Mouse (Mus musculus) embryonic facial prominence, embryonic 10.5 days (tissue): ENCODE measurements at regions not wholly inside any gene's neighbourhood (a gene's known extent, or its start where the extent isn't known, plus 50 kb on each side); places are given as distances from the start of the nearest gene placed in this dataset.
A peak's percentile ranks its signal among the peaks of the same experiment; 100 is the strongest.

ENCODE experiments used
- DNase-seq: peaks from one replicate; pipeline ENCODE4 v3.0.0-alpha.2; 2017; ENCODE audit warnings: low spot score
- H3K27ac ChIP-seq: fragments of 300-500 bp; sonication (generic); replicated peaks from 2 replicates; pipeline ENCODE4 v1.5.1; 2016; ENCODE audit warnings: mild to moderate bottlenecking
- H3K27me3 ChIP-seq: fragments of 300-500 bp; sonication (generic); replicated peaks from 2 replicates; pipeline ENCODE4 v1.6.1; 2016; ENCODE audit warnings: low read depth, mild to moderate bottlenecking; ENCODE audit not compliant: poor library complexity, severe bottlenecking
- H3K36me3 ChIP-seq: fragments of 300-500 bp; sonication (generic); replicated peaks from 2 replicates; pipeline ENCODE4 v1.6.1; 2016; ENCODE audit warnings: mild to moderate bottlenecking, moderate library complexity
- H3K4me1 ChIP-seq: fragments of 300-500 bp; sonication (generic); 2 replicates; pipeline ENCODE4 v1.6.1; 2016
- H3K4me3 ChIP-seq: fragments of 300-500 bp; sonication (generic); 2 replicates; pipeline ENCODE4 v1.5.1; 2016; ENCODE audit warnings: mild to moderate bottlenecking, moderate library complexity
- H3K9me3 ChIP-seq: fragments of 300-500 bp; sonication (generic); 2 replicates; pipeline ENCODE4 v1.6.1; 2016; ENCODE audit warnings: mild to moderate bottlenecking
- WGBS: fragments of 180-500 bp; shearing (Covaris S2); methylation state at CpG from one replicate; pipeline ENCODE4 v1.1.7; 2016; 5-methylcytosine and 5-hydroxymethylcytosine counted together

- WGBS = 78% methylated on average over 3 of the region's 3 CpGs
- DNase-seq = no peak
- H3K27me3 ChIP-seq = no peaks in the 10 kb centered on the region
- no peak overlapping the region for H3K4me3 ChIP-seq
- no peaks in the 10 kb centered on the region for H3K4me1 ChIP-seq
- no peak overlapping the region for H3K27ac ChIP-seq
- H3K36me3 ChIP-seq = no peaks in the 10 kb centered on the region
- no peaks in the 10 kb centered on the region for H3K9me3 ChIP-seq
These were observed 352.8 kb upstream of the Gm26657 start for GRCm38 (mm10) chr4:56387051-56387450.

DNA sequence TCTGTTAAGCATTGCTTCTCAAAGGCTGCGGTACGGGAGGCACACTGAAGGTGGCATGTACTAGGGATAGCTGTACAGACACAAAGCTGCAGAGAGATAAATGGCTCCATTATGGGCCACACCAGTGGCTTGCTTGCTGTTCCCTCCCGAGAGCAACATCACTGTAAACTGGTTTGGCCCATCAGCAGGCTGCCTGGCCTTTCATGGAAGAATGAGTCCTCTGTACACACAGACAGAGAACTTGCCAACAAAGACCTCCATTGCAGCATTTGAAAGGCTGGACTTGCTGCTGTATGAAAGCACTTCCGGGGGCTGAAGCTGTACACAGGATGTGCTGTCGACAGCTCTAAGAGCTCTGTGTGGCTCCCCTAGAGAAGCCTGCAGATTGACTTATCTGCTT, 364.1 kb upstream of the Gm26657 start:
- Histone ChIP-seq H3K4me1 (0 out of 2 replicates have a peak, but pooled peaks cover 3% of the 10 kb centered on the region), H3K9me3 (no peaks in the 10 kb centered on the region), H3K4me3 (no peak overlapping the region), H3K36me3 (no peaks in the 10 kb centered on the region), H3K27ac (0 out of 2 replicates have a peak overlapping the region, but pooled peaks have one; percentile 45), H3K27me3 (no peaks in the 10 kb centered on the region)
- no peak for DNase-seq
- 51% methylated on average over 5 of the region's 5 CpGs for WGBS

- DNase-seq = no peak
- H3K9me3 ChIP-seq = no peaks in the 10 kb centered on the region
- H3K36me3 ChIP-seq = no peaks in the 10 kb centered on the region
- 93% methylated on average over 3 of the region's 3 CpGs for WGBS
- no peaks in the 10 kb centered on the region for H3K27me3 ChIP-seq
- 0 out of 2 replicates have a peak, but pooled peaks cover 3% of the 10 kb centered on the region for H3K4me1 ChIP-seq
- H3K27ac ChIP-seq = no peak overlapping the region
- no peak overlapping the region for H3K4me3 ChIP-seq
These were observed 365.4 kb upstream of the Gm26657 start for GRCm38 (mm10) chr4:56374466-56374865.

DNA sequence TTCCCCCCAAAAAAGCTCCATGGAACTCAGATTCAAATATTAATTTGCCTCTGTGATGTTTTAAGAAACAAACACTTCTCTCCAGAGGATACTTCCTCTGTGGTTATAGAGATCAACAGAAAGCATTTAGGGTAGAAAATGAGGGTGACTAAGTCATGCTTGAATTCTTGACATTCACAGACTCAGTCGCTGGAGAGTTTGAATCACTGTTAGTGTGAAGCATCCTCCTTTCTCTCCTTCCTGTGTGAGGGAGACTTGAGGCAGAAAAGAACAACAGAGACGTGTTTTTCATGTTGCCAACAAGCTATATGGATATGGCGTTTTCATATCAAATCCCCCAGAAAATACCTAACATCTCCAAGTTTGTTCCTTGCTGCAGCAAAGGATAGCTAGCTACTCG, 366.1 kb upstream of the Gm26657 start:
- no peak overlapping the region for H3K4me3 ChIP-seq
- H3K27ac ChIP-seq = no peak overlapping the region
- H3K9me3 ChIP-seq = no peaks in the 10 kb centered on the region
- 73% methylated on average over 4 of the region's 4 CpGs for WGBS
- 0 out of 2 replicates have a peak, but pooled peaks cover 3% of the 10 kb centered on the region for H3K4me1 ChIP-seq
- H3K36me3 ChIP-seq = no peaks in the 10 kb centered on the region
- no peaks in the 10 kb centered on the region for H3K27me3 ChIP-seq
- DNase-seq = no peak

DNA sequence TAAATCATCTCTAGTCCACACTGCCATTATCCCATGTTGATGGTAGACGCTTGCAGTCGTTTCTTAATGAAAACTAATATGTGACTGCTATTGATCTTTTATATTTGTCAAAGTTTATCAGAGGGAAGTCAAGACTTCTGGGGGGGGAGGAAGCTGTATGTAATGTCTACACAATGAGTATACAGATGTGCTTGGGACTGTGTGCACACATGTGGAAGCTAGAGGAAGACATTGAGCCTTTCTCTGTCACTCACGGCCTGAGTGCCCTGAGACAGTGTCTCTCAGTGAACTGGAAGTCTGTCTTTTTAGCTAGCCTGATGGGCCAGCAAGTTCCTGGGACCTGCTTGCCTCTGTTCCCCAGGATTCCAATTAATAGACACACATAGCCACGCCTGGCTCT, 366.7 kb upstream of the Gm26657 start:
- H3K27ac ChIP-seq = no peak overlapping the region
- H3K27me3 ChIP-seq = no peaks in the 10 kb centered on the region
- no peak for DNase-seq
- H3K4me3 ChIP-seq = no peak overlapping the region
- WGBS = 81% methylated on average over 4 of the region's 4 CpGs
- no peaks in the 10 kb centered on the region for H3K36me3 ChIP-seq
- no peaks in the 10 kb centered on the region for H3K9me3 ChIP-seq
- H3K4me1 ChIP-seq = 0 out of 2 replicates have a peak, but pooled peaks cover 3% of the 10 kb centered on the region

DNA sequence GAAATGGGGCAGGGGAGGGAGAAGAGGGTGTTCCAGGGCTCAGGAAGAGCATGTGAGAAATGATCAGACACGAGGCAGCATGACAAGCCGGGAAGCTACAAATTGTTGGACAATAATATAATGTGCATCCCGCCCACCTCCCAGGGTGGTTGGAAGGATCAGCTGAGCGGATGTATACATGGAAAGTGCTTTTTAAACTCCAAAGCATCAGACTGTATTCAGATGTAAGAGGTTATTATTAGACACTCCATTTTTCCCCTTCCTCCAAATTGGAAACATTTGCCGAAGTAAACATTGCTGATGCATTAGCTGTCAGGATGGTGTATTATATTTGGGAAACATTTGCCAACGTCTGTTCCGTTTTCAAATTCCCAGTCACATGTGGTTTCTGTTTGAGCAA, 367.2 kb upstream of the Gm26657 start:
- no peaks in the 10 kb centered on the region for H3K9me3 ChIP-seq
- no peak overlapping the region for H3K4me3 ChIP-seq
- H3K36me3 ChIP-seq = no peaks in the 10 kb centered on the region
- WGBS = 77% methylated on average over 7 of the region's 7 CpGs
- H3K27ac ChIP-seq = no peak overlapping the region
- DNase-seq = no peak
- 0 out of 2 replicates have a peak, but pooled peaks cover 3% of the 10 kb centered on the region for H3K4me1 ChIP-seq
- H3K27me3 ChIP-seq = no peaks in the 10 kb centered on the region

- Histone ChIP-seq H3K4me3 (no peak overlapping the region), H3K27ac (no peak overlapping the region), H3K36me3 (no peaks in the 10 kb centered on the region), H3K9me3 (no peaks in the 10 kb centered on the region), H3K27me3 (no peaks in the 10 kb centered on the region), H3K4me1 (no peaks in the 10 kb centered on the region)
- WGBS = 87% methylated on average over 6 of the region's 6 CpGs
- no peak for DNase-seq
These were observed 375.3 kb upstream of the Gm26657 start for GRCm38 (mm10) chr4:56364594-56364993.

GRCm38 (mm10) chr4:56362121-56362520, 377.7 kb upstream of the Gm26657 start:
- no peak overlapping the region for H3K4me3 ChIP-seq
- H3K27ac ChIP-seq = no peak overlapping the region
- H3K4me1 ChIP-seq = no peaks in the 10 kb centered on the region
- no peak for DNase-seq
- 60% methylated on average over 6 of the region's 6 CpGs for WGBS
- no peaks in the 10 kb centered on the region for H3K27me3 ChIP-seq
- H3K9me3 ChIP-seq = no peaks in the 10 kb centered on the region
- no peaks in the 10 kb centered on the region for H3K36me3 ChIP-seq

GRCm38 (mm10) chr4:56349216-56349615, 390.7 kb upstream of the Gm26657 start:
- no peaks in the 10 kb centered on the region for H3K4me1 ChIP-seq
- H3K36me3 ChIP-seq = no peaks in the 10 kb centered on the region
- WGBS = 88% methylated on average over 5 of the region's 5 CpGs
- no peak for DNase-seq
- no peak overlapping the region for H3K27ac ChIP-seq
- H3K27me3 ChIP-seq = no peaks in the 10 kb centered on the region
- H3K9me3 ChIP-seq = no peaks in the 10 kb centered on the region
- no peak overlapping the region for H3K4me3 ChIP-seq

- Histone ChIP-seq H3K27ac (no peak overlapping the region), H3K27me3 (no peaks in the 10 kb centered on the region), H3K36me3 (no peaks in the 10 kb centered on the region), H3K4me1 (no peaks in the 10 kb centered on the region), H3K9me3 (no peaks in the 10 kb centered on the region), H3K4me3 (no peak overlapping the region)
- no peak for DNase-seq
- WGBS = 85% methylated on average over 5 of the region's 5 CpGs
These were observed 414.7 kb upstream of the Gm26657 start for GRCm38 (mm10) chr4:56325156-56325555.

- Histone ChIP-seq H3K27me3 (no peaks in the 10 kb centered on the region), H3K27ac (no peak overlapping the region), H3K36me3 (no peaks in the 10 kb centered on the region), H3K4me3 (no peak overlapping the region), H3K9me3 (no peaks in the 10 kb centered on the region), H3K4me1 (no peaks in the 10 kb centered on the region)
- WGBS = 75% methylated on average over 4 of the region's 4 CpGs
- DNase-seq = no peak
These were observed 420.7 kb upstream of the Gm26657 start for GRCm38 (mm10) chr4:56319134-56319533.

- WGBS = 81% methylated on average over 6 of the region's 6 CpGs
- Histone ChIP-seq H3K27me3 (no peaks in the 10 kb centered on the region), H3K4me1 (0 out of 2 replicates have a peak, but pooled peaks cover 5% of the 10 kb centered on the region), H3K9me3 (no peaks in the 10 kb centered on the region), H3K4me3 (no peak overlapping the region), H3K27ac (no peak overlapping the region), H3K36me3 (no peaks in the 10 kb centered on the region)
- no peak for DNase-seq
These were observed 434.1 kb upstream of the Gm26657 start for GRCm38 (mm10) chr4:56305664-56306330.

GRCm38 (mm10) chr4:56304275-56304674, 435.6 kb upstream of the Gm26657 start:
- no peak for DNase-seq
- Histone ChIP-seq H3K4me3 (no peak overlapping the region), H3K4me1 (0 out of 2 replicates have a peak, but pooled peaks cover 5% of the 10 kb centered on the region), H3K9me3 (no peaks in the 10 kb centered on the region), H3K36me3 (no peaks in the 10 kb centered on the region), H3K27me3 (no peaks in the 10 kb centered on the region), H3K27ac (no peak overlapping the region)
- 78% methylated on average over 2 of the region's 2 CpGs for WGBS
